Mouse (Mus musculus): ENCODE results near the gene Mtmr11. TPM values are rescaled to one million over a fixed set of nuclear protein-coding genes. Genes with fewer than 3 reads are reported as not detected.

Mtmr11 gene
- polyA plus RNA-seq, 1 experiment from 2014 or later = 13.7 TPM

- peak within 1 kb of the TSS; percentile 64 for H3K4me3 ChIP-seq (replicated peaks)
- peak within 1 kb of the TSS; percentile 98 for H3K27ac ChIP-seq
- WGBS = under 1% methylated on average over 43 of the region's 43 CpGs
- peaks cover 6% of the 10 kb centered on the region; the same call in 1 of the 2 replicates for H3K4me1 ChIP-seq
- no peaks in the 10 kb centered on the region for H3K27me3 ChIP-seq (replicated peaks)
- H3K36me3 ChIP-seq = no peaks in the 10 kb centered on the region
- H3K4me2 ChIP-seq = peak within 1 kb of the TSS; percentile 74
- H3K9ac ChIP-seq = peak within 1 kb of the TSS; percentile 85
- peak; percentile 94 for ATAC-seq (ENCODE audit: insufficient read depth, low FRiP score, low read depth)
- H3K9me3 ChIP-seq = no peaks in the 10 kb centered on the region
Measured at GRCm38 (mm10) chr3:96220765-96221639, 59.2 kb downstream of the Mtmr11 start, which contains the start of the genes Hist2h2ac and Hist2h2be. Hist2h2ac (minus strand) TSS chr3:96220880. Hist2h2be (plus strand) TSS chr3:96221119.

Small RNA genes lying within 50 kb of the gene (microRNA-seq; reads per million reads assigned to microRNA genes)
- gene Gm44492 = not detected

Other genes with a start within 250 kb of the Mtmr11 start
- gene Anp32e, start 232.8 kb upstream of the Mtmr11 start, polyA plus RNA-seq (2015; fragmentation: Nextera tagmentation; extraction: Ambion mirVana) = 159 and 180 TPM in 2 replicates
- 30.9 and 33.2 TPM in 2 replicates for gene Plekho1, start 166.0 kb upstream of the Mtmr11 start, polyA plus RNA-seq (2015; fragmentation: Nextera tagmentation; extraction: Ambion mirVana)
- gene Vps45, start 103.5 kb upstream of the Mtmr11 start, polyA plus RNA-seq (2015; fragmentation: Nextera tagmentation; extraction: Ambion mirVana) = 33.9 and 35.1 TPM in 2 replicates
- gene Otud7b, start 57.5 kb upstream of the Mtmr11 start, polyA plus RNA-seq (2015; fragmentation: Nextera tagmentation; extraction: Ambion mirVana) = 20.0 and 22.3 TPM in 2 replicates
- 135 and 139 TPM in 2 replicates for gene Sf3b4, start 10.3 kb downstream of the Mtmr11 start, polyA plus RNA-seq (2015; fragmentation: Nextera tagmentation; extraction: Ambion mirVana)
- 5.7 and 6.4 TPM in 2 replicates for gene Sv2a, start 19.1 kb downstream of the Mtmr11 start, polyA plus RNA-seq (2015; fragmentation: Nextera tagmentation; extraction: Ambion mirVana)
- 54.8 and 55.0 TPM in 2 replicates for gene Bola1, start 57.7 kb downstream of the Mtmr11 start, polyA plus RNA-seq (2015; fragmentation: Nextera tagmentation; extraction: Ambion mirVana)
- gene Hist2h2ab, start 57.9 kb downstream of the Mtmr11 start, polyA plus RNA-seq (2015; fragmentation: Nextera tagmentation; extraction: Ambion mirVana) = 0.81 TPM in 1 of 2 replicates, not detected in the other
- 11.4 and 14.5 TPM in 2 replicates for gene Hist2h2ac, start 58.9 kb downstream of the Mtmr11 start, polyA plus RNA-seq (2015; fragmentation: Nextera tagmentation; extraction: Ambion mirVana)
- gene Hist2h2be, start 59.1 kb downstream of the Mtmr11 start, polyA plus RNA-seq (2015; fragmentation: Nextera tagmentation; extraction: Ambion mirVana) = 8.0 and 8.8 TPM in 2 replicates
- gene Hist2h3c2, start 77.1 kb downstream of the Mtmr11 start, polyA plus RNA-seq (2015; fragmentation: Nextera tagmentation; extraction: Ambion mirVana) = 5.6 and 8.7 TPM in 2 replicates
- gene Hist2h2aa2, start 78.3 kb downstream of the Mtmr11 start, polyA plus RNA-seq (2015; fragmentation: Nextera tagmentation; extraction: Ambion mirVana) = 50.4 and 70.5 TPM in 2 replicates
- gene Hist2h2aa1, start 83.5 kb downstream of the Mtmr11 start, polyA plus RNA-seq (2015; fragmentation: Nextera tagmentation; extraction: Ambion mirVana) = 23.0 and 26.2 TPM in 2 replicates
- 1.9 and 2.5 TPM in 2 replicates for gene Hist2h3c1, start 84.7 kb downstream of the Mtmr11 start, polyA plus RNA-seq (2015; fragmentation: Nextera tagmentation; extraction: Ambion mirVana)
- gene Hist2h4, start 101.3 kb downstream of the Mtmr11 start, polyA plus RNA-seq (2015; fragmentation: Nextera tagmentation; extraction: Ambion mirVana) = 9.7 and 18.1 TPM in 2 replicates
- 62.1 and 69.4 TPM in 2 replicates for gene Hist2h3b, start 106.7 kb downstream of the Mtmr11 start, polyA plus RNA-seq (2015; fragmentation: Nextera tagmentation; extraction: Ambion mirVana)
- 8.2 and 11.2 TPM in 2 replicates for gene Hist2h2bb, start 107.7 kb downstream of the Mtmr11 start, polyA plus RNA-seq (2015; fragmentation: Nextera tagmentation; extraction: Ambion mirVana)
- gene Fcgr1, start 132.0 kb downstream of the Mtmr11 start, polyA plus RNA-seq (2015; fragmentation: Nextera tagmentation; extraction: Ambion mirVana) = 3.8 and 4.4 TPM in 2 replicates

All from stomach, embryonic 15.5 days (tissue).